ENCODE assay signal across 17 mouse cellular contexts in the genomic region with DNA sequence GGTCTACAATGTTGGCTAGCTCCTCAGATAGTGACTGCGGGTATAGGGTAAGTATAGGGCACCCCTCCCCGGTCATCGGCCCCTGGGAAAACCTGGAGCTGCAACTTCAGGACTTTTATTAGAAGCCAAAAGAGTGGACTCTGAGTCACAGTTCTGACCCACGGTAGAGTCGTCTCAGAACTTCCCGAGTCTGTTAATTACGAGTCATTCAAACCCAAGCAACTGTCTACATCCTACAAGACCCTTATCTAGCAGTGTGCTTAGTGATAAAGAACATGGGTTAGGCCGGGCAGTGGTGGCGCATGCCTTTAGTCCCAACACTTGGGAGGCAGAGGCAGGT. TPM values are rescaled to one million over a fixed set of nuclear protein-coding genes. Genes with fewer than 3 reads are reported as not detected.
"Had no signal": no experiment of that assay in that cellular context is flagged by ENCODE, and none has a peak within 500 bp of the region (broad histone marks: within the 10 kb centered on the region; RNA-seq: fewer than 3 reads in every experiment).

No protein-coding gene starts in this region.

- H3K27me3 ChIP-seq: intestine, embryonic 15.5 days; limb, embryonic 15.5 days had no signal

- H3K27ac ChIP-seq: intestine, embryonic 15.5 days; limb, embryonic 15.5 days; midbrain, embryonic 13.5 days; neural tube, embryonic 15.5 days; stomach, postnatal 0 days had no signal

- H3K4me3 ChIP-seq: midbrain, embryonic 13.5 days; neural tube, embryonic 15.5 days had no signal

- DNase-seq: kidney, adult 18-20 months; kidney, postnatal 4 days; layer of hippocampus, postnatal 36 days; lung, embryonic 14.5 days; lung, postnatal 14 days; right cerebral cortex, adult 18-20 months; right cerebral cortex, postnatal 25 days had no signal

- H3K36me3 ChIP-seq: intestine, embryonic 15.5 days; limb, embryonic 15.5 days; midbrain, embryonic 13.5 days; neural tube, embryonic 15.5 days had no signal

- ATAC-seq: intestine, embryonic 15.5 days; midbrain, embryonic 13.5 days had no signal

- H3K9ac ChIP-seq: intestine, embryonic 15.5 days; limb, embryonic 15.5 days; lung, embryonic 14.5 days; midbrain, embryonic 13.5 days; neural tube, embryonic 15.5 days had no signal

- H3K9me3 ChIP-seq: intestine, embryonic 15.5 days; limb, embryonic 15.5 days; midbrain, embryonic 13.5 days; neural tube, embryonic 15.5 days had no signal

RNA-seq across cellular contexts. Expression of gene Ccdc63, which starts 7.6 kb away (rescaled TPM):
- polyA plus RNA-seq: intestine, embryonic 15.5 days; limb, embryonic 11.5 days; midbrain, embryonic 13.5 days; myocyte; neural tube, embryonic 11.5 days had no signal

RNA-seq across cellular contexts. Expression of gene Myl2, which starts 32.3 kb away (rescaled TPM):
- total RNA-seq: left cerebral cortex, postnatal 25 days; megakaryocyte-erythroid progenitor cell, adult 5-6 weeks had no signal
